In the genomic region with DNA sequence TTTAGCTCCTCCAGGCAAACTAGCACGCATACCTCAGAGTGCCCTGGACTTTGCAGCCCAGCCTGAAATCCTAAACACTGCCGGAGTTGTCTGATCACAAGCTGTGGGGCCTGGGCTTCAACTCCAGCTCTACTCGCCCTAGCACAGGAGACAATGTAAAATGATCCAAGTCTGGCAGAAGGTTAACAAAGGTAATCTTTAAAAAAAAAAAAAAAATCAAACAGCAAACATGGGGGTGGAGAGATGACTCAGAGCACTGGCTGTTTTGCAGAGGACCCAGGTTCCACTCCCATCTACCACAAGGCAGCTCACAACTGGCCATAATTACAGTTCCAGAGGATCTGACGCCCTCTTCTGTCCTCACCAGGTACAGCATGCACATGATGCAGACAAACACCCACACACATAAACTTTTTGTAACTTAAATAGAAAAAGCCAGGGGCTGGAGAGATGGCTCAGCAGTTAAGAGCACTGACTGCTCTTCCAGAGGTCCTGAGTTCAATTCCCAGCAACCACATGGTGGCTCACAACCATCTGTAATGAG, we compare ENCODE assay signal across 18 mouse cellular contexts. TPM values are rescaled to one million over a fixed set of nuclear protein-coding genes. Genes with fewer than 3 reads are reported as not detected.
DNase-seq lines count a peak whose midpoint lies in the region; ATAC-seq and TF ChIP-seq lines count a peak whose summit lies in the region.
"Had no signal": no experiment of that assay in that cellular context is flagged by ENCODE, and none has a peak within 500 bp of the region (broad histone marks: within the 10 kb centered on the region; RNA-seq: fewer than 3 reads in every experiment).

No protein-coding gene starts in this region.

- ATAC-seq in CD4-positive, CD25-positive, alpha-beta regulatory T cell, adult 4 months, result no peak
- ATAC-seq in liver, embryonic 14.5 days (ENCODE audit: insufficient read depth), result no peak
- no peak for ATAC-seq in liver, embryonic 12.5 days
- peak; percentile 76; the same call in 1 of the 2 replicates for ATAC-seq in stomach, postnatal 0 days (ENCODE audit: low FRiP score, low TSS enrichment)

- DNase-seq in CD4-positive, CD25-positive, alpha-beta regulatory T cell, adult 2 months (ENCODE audit: low read depth, low spot score), result peak; percentile 36
- no peak for DNase-seq in liver, embryonic 14.5 days (ENCODE audit: low read depth in 3 of 3, low spot score in 3 of 3)
- peak; percentile 23 for DNase-seq in T-cell, adult 2 months (ENCODE audit: low spot score)
- DNase-seq in stomach, postnatal 0 days (ENCODE audit: low spot score), result peak; percentile 40
- DNase-seq in kidney, postnatal 4 days, result no peak
- no peak for DNase-seq in kidney, adult 8-10 months
- DNase-seq: cerebellum, adult 18-20 months; kidney, adult 18-20 months; right cerebral cortex, postnatal 4 days had no signal

- peak; percentile 35 for TF ChIP-seq CTCF in liver, embryonic 14.5 days (IDR thresholded peaks at IDR 0.05; ENCODE audit: low read depth)
- peak; percentile 45 for TF ChIP-seq CTCF in stomach, postnatal 0 days (IDR thresholded peaks at IDR 0.05; ENCODE audit: low read depth)

- no peak for TF ChIP-seq EP300 in liver, embryonic 14.5 days (IDR thresholded peaks at IDR 0.05; ENCODE audit: low read depth)
- TF ChIP-seq EP300 in stomach, postnatal 0 days (optimal IDR thresholded peaks at IDR 0.05), result no peak

- H3K9ac ChIP-seq in liver, embryonic 14.5 days (replicated peaks), result no peak overlapping the region
- H3K9ac ChIP-seq in liver, embryonic 12.5 days, result no peak overlapping the region
- H3K9ac ChIP-seq in stomach, postnatal 0 days (ENCODE audit: low read length), result no peak overlapping the region
- H3K9ac ChIP-seq: heart, embryonic 15.5 days; hindbrain, embryonic 12.5 days; limb, embryonic 12.5 days; lung, embryonic 15.5 days; neural tube, embryonic 12.5 days had no signal

- H3K36me3 ChIP-seq in liver, embryonic 14.5 days (replicated peaks; ENCODE audit: control insufficient read depth, insufficient read depth, low read depth), result no peaks in the 10 kb centered on the region
- H3K36me3 ChIP-seq in liver, embryonic 12.5 days, result no peaks in the 10 kb centered on the region
- no peaks in the 10 kb centered on the region for H3K36me3 ChIP-seq in stomach, postnatal 0 days (ENCODE audit: control insufficient read depth, insufficient read depth, low read length)
- H3K36me3 ChIP-seq: heart, embryonic 15.5 days; lung, embryonic 15.5 days; neural tube, embryonic 12.5 days had no signal

- H3K4me2 ChIP-seq in liver, embryonic 14.5 days (ENCODE audit: low read depth), result no peak overlapping the region
- no peak overlapping the region for H3K4me2 ChIP-seq in liver, embryonic 12.5 days
- H3K4me2 ChIP-seq in stomach, postnatal 0 days (replicated peaks; ENCODE audit: low read depth), result no peak overlapping the region
- H3K4me2 ChIP-seq: heart, embryonic 15.5 days; hindbrain, embryonic 12.5 days; limb, embryonic 12.5 days; lung, embryonic 15.5 days; neural tube, embryonic 12.5 days had no signal

- no peaks in the 10 kb centered on the region for H3K9me3 ChIP-seq in liver, embryonic 14.5 days (ENCODE audit: control insufficient read depth, low read length)
- no peaks in the 10 kb centered on the region for H3K9me3 ChIP-seq in liver, embryonic 12.5 days (replicated peaks)
- H3K9me3 ChIP-seq in stomach, postnatal 0 days (ENCODE audit: control insufficient read depth, low read length), result no peaks in the 10 kb centered on the region
- H3K9me3 ChIP-seq: heart, embryonic 15.5 days; hindbrain, embryonic 12.5 days; limb, embryonic 12.5 days; lung, embryonic 15.5 days; megakaryocyte, embryonic 14.5 days; neural tube, embryonic 12.5 days had no signal

- H3K27me3 ChIP-seq in liver, embryonic 14.5 days (ENCODE audit: control insufficient read depth, insufficient read depth, low read length), result no peaks in the 10 kb centered on the region
- no peaks in the 10 kb centered on the region for H3K27me3 ChIP-seq in liver, embryonic 12.5 days (replicated peaks)
- H3K27me3 ChIP-seq in stomach, postnatal 0 days (ENCODE audit: control insufficient read depth, insufficient read depth, low read length), result no peaks in the 10 kb centered on the region
- H3K27me3 ChIP-seq: heart, embryonic 15.5 days; hindbrain, embryonic 12.5 days; limb, embryonic 12.5 days; lung, embryonic 15.5 days; megakaryocyte, embryonic 14.5 days; neural tube, embryonic 12.5 days had no signal

- no peaks in the 10 kb centered on the region; a peak in 1 of 4 replicates for H3K4me1 ChIP-seq in liver, embryonic 14.5 days (replicated peaks; ENCODE audit: control insufficient read depth in 2 of 2, insufficient read depth in 2 of 2, low read length in 1 of 2)
- peaks cover 18% of the 10 kb centered on the region for H3K4me1 ChIP-seq in liver, embryonic 12.5 days
- no peaks in the 10 kb centered on the region for H3K4me1 ChIP-seq in stomach, postnatal 0 days (replicated peaks; ENCODE audit: control insufficient read depth, insufficient read depth)
- H3K4me1 ChIP-seq: forebrain, embryonic 10.5 days; hindbrain, embryonic 12.5 days; limb, embryonic 12.5 days; lung, embryonic 15.5 days; neural tube, embryonic 12.5 days had no signal

- no peak overlapping the region for H3K4me3 ChIP-seq in liver, embryonic 14.5 days (ENCODE audit: insufficient read depth in 1 of 2, low read depth in 2 of 2, low read length in 2 of 2)
- H3K4me3 ChIP-seq in liver, embryonic 12.5 days, result no peak overlapping the region
- no peak overlapping the region for H3K4me3 ChIP-seq in stomach, postnatal 0 days (ENCODE audit: low read depth, low read length)
- H3K4me3 ChIP-seq: forebrain, embryonic 10.5 days; heart, embryonic 15.5 days; hindbrain, embryonic 12.5 days; limb, embryonic 12.5 days; lung, embryonic 15.5 days; megakaryocyte, embryonic 14.5 days; neural tube, embryonic 12.5 days had no signal

- no peak overlapping the region for H3K27ac ChIP-seq in liver, embryonic 14.5 days
- no peak overlapping the region for H3K27ac ChIP-seq in liver, embryonic 12.5 days
- no peak overlapping the region for H3K27ac ChIP-seq in stomach, postnatal 0 days (replicated peaks)
- H3K27ac ChIP-seq: forebrain, embryonic 10.5 days; heart, embryonic 15.5 days; hindbrain, embryonic 12.5 days; limb, embryonic 12.5 days; lung, embryonic 15.5 days; neural tube, embryonic 12.5 days had no signal

- WGBS in liver, embryonic 14.5 days (ENCODE audit: insufficient replicate concordance), result 71% methylated on average over 4 of the region's 4 CpGs
- 77% methylated on average over 4 of the region's 4 CpGs for WGBS in liver, embryonic 12.5 days (ENCODE audit: insufficient replicate concordance)
- 56% methylated on average over 4 of the region's 4 CpGs for WGBS in stomach, postnatal 0 days

RNA-seq across cellular contexts. Expression of a gene that starts 12.7 kb away (rescaled TPM):
- 10 to 100 TPM; 48.2 to 69.3 TPM for polyA plus RNA-seq in CD4-positive, CD25-positive, alpha-beta regulatory T cell, adult 4 months (2017; shearing (Covaris generic))
- 8.8 and 11.4 TPM in 2 replicates for polyA plus RNA-seq in liver, embryonic 14.5 days (2012; rRNA removed)
- polyA plus RNA-seq in liver, embryonic 14.5 days (2014; fragmentation: Nextera tagmentation; extraction: Ambion mirVana), result 15.6 and 17.9 TPM in 2 replicates
- polyA plus RNA-seq in liver, embryonic 12.5 days (2016; fragmentation: Nextera tagmentation; extraction: Ambion mirVana), result 36.1 and 37.7 TPM in 2 replicates
- polyA plus RNA-seq in stomach, postnatal 0 days (2015; fragmentation: Nextera tagmentation; extraction: Ambion mirVana), result 34.9 and 35.0 TPM in 2 replicates

RNA-seq across cellular contexts. Expression of a gene that starts 31.6 kb away (rescaled TPM):
- 10 to 100 TPM; 33.4 to 61.0 TPM for polyA plus RNA-seq in CD4-positive, CD25-positive, alpha-beta regulatory T cell, adult 4 months (2017; shearing (Covaris generic))
- 26.4 and 39.5 TPM in 2 replicates for polyA plus RNA-seq in liver, embryonic 14.5 days (2012; rRNA removed)
- 26.5 and 30.2 TPM in 2 replicates for polyA plus RNA-seq in liver, embryonic 14.5 days (2014; fragmentation: Nextera tagmentation; extraction: Ambion mirVana)
- 78.8 and 79.3 TPM in 2 replicates for polyA plus RNA-seq in liver, embryonic 12.5 days (2016; fragmentation: Nextera tagmentation; extraction: Ambion mirVana)
- 21.8 and 22.0 TPM in 2 replicates for polyA plus RNA-seq in stomach, postnatal 0 days (2015; fragmentation: Nextera tagmentation; extraction: Ambion mirVana)

Comparison
In these comparisons a context has a peak if more than half of its experiments do, and no peak if none do; other contexts are left out.
1. DNase-seq: peak in CD4-positive, CD25-positive, alpha-beta regulatory T cell, adult 2 months (single experiment), T-cell, adult 2 months (single experiment) and stomach, postnatal 0 days (single experiment); none in liver, embryonic 14.5 days (0 of 3), kidney, postnatal 4 days (0 of 2) and kidney, adult 8-10 months (0 of 2).